Mouse (Mus musculus): ENCODE measurements around the gene Fbxw8.

The Fbxw8 gene

DNA sequence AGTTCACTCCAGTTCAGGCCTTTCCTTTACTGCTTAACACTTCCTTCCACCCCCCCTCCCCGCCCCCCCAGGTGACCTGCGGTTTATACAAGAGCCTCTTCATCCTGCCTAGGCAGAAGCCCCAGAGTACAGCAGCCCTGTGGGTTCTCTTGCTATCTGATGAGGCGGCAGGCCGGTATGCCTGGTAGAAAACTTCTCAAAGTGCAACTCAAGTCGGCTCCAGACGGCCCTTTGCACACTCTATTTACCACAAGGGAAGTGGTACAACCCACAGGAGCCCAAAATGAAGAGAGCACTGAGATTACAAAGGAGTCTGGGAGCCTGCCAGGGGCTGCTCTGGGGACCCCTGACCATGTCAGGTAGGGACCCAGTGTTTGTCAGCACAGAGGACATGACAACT, 73.3 kb downstream of the Fbxw8 start:
- in situ Hi-C loops (cut with MboI; ENCODE audit: unreplicated experiment in 2 of 2), result loop anchor here (5.0 to 25.0 kb wide), 3 partner anchors 163 to 680 kb away; partner anchors contain the start of genes 2410131K14Rik (in 2 of the 2) and Rnft2 (in 2 of the 2)

DNA sequence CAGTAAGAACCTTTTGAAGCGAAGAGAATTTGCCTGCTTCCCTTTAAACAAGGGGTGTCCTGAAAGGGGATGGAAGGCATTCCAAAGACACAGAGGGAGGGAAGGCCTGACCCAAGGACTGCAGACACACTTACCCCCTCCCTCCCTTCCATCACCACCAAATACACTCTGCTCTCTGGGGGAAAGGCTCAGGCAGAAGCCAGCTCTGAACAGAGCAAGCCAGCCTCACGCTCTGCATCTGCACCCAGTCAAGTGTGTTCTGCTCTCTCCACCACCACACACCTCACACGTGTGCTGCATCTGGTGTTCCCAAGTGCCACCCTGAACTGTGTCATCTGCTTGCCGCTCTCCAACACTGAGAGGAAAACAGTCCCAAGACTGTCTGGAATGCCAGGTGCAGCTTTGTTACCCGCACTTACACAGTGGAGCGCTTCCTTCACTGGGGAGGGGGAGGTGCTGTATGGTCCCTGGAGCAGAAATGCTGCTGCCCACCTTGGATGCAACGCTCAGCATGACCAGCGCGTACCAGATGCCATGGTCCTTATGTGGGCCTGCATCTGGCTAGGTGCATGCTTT, 73.8 kb downstream of the Fbxw8 start:
- in situ Hi-C loops (cut with MboI; ENCODE audit: unreplicated experiment in 2 of 2), result loop anchor here (5.0 to 25.0 kb wide), 3 partner anchors 163 to 681 kb away; partner anchors contain the start of genes 2410131K14Rik (in 2 of the 2) and Rnft2 (in 2 of the 2)

DNA sequence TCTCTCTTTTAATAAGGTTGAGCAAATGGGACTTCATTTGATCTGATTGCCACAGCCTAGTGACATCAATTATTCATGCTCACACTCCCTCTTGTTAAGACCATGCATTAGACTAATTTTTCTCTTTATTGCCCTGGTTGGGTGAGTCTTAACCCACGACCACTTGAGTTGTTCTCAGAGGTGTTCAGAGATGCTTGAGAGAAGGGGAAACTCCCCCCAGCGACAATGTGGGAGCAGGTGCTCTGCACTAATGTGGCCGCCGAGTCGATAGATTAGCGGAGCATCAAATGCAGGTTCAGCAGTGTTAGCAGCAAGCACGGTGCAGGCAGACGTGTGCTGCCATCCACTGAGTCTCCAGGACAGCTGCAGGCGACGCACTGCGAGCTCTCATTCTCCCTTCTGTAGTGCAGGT, 75.4 kb downstream of the Fbxw8 start:
- in situ Hi-C loops (cut with MboI; ENCODE audit: unreplicated experiment in 2 of 2), result loop anchor here (5.0 to 25.0 kb wide), 3 partner anchors 165 to 682 kb away; partner anchors contain the start of genes 2410131K14Rik (in 2 of the 2) and Rnft2 (in 2 of the 2)

DNA sequence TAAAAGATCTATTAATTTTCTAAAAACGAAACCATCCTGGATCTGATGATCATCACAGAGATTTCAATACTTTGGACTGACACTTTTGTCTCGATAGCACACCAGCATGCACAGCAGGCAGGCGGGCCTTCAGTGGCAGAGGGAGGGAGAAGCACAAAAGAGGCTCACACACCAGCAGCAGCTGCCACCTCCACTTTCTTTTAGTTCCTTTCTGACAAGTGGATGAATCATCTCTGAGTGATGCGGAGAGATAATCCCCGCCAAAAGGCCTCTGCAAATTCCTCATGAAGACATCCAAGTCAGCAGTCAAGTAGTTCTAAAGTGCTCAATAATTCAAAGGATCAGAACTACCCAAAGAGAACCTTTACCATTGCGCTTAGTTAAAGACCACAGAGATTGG, 75.9 kb downstream of the Fbxw8 start:
- in situ Hi-C loops (cut with MboI; ENCODE audit: unreplicated experiment in 2 of 2), result loop anchor here in 1 of 2 experiments (25.0 kb wide), 1 partner anchor 683 kb away; no protein-coding TSS in a partner anchor

DNA sequence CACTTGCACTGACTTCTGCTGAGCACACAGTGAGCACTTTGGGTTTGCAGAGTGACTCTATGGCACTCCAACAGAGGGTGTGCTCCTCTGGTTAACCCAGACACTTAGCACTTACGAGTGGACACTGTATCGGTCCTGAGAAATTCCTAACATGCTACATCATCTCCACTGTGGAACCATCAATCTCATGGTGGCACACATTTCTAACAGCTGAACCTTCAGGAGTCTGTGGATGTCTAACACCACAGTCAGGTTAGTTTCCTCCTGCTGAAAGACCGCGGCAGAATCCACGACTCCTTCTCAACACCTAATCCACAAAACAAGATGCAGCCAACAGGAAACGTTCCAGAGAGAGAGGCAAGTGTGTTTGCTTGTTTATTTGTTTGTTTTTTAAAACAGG, 76.7 kb downstream of the Fbxw8 start:
- in situ Hi-C loops (cut with MboI; ENCODE audit: unreplicated experiment in 2 of 2), result loop anchor here in 1 of 2 experiments (25.0 kb wide), 1 partner anchor 684 kb away; no protein-coding TSS in a partner anchor

DNA sequence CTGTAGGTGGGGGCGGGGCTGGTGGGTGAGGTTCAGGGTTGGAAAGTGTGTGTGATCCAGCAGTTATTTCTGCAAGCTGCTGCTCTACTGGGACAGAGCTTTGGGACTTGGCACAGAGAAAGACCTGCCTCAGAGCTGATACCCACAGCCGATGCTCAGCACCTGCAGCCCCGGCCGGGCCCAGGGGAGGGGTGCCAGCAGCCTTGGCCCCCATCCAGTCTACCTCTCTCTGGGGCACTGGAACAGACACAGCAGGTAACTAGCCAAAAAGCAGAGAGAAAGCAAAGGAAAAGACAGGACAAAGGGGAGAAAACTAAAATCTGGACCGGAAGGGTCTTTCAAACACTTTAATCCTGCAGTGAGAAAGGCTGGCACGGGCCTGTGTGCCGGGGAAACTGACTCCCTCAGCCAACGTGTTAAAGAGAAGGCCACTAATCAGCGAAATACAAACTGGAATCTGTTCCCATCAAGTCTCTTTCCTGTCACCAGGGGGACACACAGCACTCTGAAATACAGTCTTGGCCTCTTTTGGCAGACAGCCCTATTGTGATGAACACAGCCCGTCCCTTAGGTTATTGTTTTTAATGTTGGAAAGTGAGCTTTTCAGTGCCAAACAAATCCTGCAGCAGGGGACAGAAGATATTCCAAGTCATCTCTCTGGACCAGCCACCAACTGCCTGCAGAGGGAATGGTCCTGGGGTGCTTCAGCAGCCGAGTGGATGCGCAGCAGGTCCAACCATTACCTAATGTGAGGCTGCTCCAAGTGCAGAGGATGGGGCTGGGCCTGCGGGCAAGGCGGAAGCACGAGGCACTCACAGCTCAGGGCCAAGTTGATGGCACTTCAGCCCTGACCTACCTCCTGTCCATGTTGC, 78.3 kb downstream of the Fbxw8 start:
- in situ Hi-C loops (cut with MboI; ENCODE audit: unreplicated experiment in 2 of 2), result loop anchor here in 1 of 2 experiments (25.0 kb wide), 1 partner anchor 685 kb away; no protein-coding TSS in a partner anchor

DNA sequence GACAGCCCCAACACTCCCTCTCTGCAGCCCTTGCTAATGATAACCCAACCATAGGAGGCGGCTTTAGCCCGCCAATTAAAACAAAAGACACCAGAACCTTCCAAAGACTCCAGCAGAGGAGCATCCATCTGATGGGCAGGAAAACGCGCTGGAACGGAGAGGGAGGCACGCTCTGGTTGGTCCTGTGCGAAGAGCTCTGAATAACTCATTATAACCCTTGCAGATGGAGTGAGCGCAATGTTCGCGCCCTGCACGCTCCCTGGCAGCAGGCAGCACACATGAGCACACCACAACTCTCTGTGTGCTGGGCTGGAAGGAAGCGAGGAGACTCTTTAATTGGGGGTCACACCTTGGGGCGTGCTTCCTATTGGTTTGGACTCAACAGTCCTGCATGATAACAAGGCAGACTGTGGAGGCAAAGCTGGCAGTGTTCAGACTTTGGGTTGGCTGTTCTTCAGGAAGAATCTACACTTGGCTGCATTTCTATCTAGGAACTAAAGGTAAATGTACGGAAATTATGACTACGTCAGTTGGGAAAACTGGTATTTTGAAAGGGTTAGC, 82.0 kb downstream of the Fbxw8 start:
- in situ Hi-C loops (cut with MboI; ENCODE audit: unreplicated experiment in 2 of 2), result loop anchor here (5.0 kb wide), 3 partner anchors 61 to 566 kb away; no protein-coding TSS in a partner anchor

DNA sequence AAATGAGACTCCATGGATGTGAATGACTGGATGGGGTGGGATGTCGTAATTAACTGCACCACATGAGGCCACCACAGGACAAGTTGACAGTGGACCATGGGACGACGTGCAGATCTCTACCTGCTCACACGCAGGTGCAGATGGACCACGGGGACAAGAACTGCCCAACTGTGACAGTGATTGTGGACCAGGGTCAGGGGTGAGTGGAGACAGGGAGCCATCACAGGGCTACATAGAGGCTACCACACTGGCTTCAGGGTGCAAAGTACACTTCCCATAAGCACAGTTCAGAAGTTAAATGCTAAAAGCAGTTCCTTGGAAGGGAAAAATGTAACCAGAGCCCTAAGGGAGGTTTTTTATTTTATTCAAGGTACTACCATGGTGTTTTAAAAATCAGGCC, 83.5 kb downstream of the Fbxw8 start:
- in situ Hi-C loops (cut with MboI; ENCODE audit: unreplicated experiment in 2 of 2), result loop anchor here (5.0 kb wide), 3 partner anchors 59 to 564 kb away; no protein-coding TSS in a partner anchor

DNA sequence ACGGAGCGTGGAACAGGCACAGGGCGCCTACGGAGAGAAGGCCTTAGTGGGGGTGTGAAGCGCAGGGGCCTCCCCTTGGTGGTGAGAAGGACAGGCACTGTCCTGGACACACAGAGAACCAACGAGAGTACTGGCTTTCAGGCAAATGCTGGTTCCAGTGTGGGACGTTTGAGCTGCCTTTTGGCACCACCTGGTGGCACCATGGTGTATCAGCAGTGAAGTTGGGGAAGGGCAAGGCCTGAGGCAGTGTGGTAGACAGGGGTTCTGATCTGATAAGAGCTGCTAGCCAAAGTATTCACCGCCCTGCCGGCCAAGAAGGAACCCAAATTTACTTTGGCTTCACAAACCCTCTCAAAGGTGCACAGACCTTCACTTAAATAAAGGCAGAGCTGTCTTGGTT, 85.9 kb downstream of the Fbxw8 start:
- in situ Hi-C loops (cut with MboI; ENCODE audit: unreplicated experiment in 2 of 2), result no loop called here

DNA sequence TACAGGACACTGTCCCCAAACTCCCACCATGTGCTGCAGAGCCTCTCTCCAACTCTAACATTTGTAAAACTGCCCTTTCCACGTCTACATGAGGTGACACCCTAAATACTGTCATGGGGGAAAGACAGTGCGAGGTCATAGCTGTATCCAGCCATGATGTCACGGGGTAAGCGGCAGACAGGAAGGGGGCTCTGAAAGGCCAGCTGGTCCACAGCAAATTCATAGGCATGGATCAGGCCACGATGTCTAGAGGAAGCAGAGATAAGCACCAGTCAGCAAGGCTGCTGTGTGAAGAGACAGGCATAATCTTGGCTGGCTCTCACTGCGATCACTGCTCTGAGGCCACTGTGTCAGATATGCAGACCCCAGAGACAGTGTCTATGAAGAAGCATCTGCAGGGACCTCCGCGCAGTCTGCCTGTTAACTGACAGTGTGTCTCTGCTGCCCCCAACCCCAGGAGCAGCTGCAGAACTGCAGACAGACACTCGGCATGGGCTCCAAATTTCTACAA, 87.2 kb downstream of the Fbxw8 start:
- in situ Hi-C loops (cut with MboI; ENCODE audit: unreplicated experiment in 2 of 2), result no loop called here

DNA sequence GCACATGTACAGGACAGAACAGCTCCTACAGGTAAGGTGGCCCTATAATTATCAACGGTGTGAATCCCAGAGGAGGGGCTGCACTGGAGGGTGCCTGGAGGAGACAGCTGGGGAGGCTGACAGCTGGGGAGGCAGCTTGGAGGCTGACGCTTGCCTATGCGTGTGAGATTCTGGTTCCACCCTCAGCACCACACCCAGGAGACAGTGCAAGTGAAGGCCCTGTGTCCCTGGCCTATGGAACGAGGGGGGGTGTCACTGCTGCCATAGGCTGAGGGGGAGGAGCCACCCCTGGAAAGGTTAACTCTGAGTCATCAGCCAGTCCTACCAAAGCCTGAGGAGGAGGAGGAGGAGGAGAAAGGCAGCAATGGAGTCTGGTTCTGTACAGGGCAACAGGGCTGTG, 87.7 kb downstream of the Fbxw8 start:
- in situ Hi-C loops (cut with MboI; ENCODE audit: unreplicated experiment in 2 of 2), result no loop called here

DNA sequence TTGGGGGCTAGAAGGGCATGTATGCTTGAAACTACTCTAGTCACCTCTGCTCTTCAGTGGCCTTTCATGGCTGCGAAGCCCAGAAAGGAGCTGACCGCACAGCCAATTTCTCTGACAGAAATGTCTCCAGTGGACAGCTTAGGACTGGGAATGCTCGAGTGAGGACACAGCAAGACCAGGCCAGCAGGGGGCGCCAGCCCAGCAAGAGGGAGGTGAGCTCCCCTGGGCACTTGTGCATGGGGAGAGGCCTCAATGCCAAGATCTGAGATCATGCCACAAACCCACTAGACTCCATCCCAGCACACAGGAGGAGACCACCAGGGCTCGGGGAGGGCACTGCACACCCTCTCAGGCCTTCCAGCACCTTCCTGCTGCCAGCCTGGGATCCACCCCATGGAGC, 88.4 kb downstream of the Fbxw8 start:
- in situ Hi-C loops (cut with MboI; ENCODE audit: unreplicated experiment in 2 of 2), result no loop called here

DNA sequence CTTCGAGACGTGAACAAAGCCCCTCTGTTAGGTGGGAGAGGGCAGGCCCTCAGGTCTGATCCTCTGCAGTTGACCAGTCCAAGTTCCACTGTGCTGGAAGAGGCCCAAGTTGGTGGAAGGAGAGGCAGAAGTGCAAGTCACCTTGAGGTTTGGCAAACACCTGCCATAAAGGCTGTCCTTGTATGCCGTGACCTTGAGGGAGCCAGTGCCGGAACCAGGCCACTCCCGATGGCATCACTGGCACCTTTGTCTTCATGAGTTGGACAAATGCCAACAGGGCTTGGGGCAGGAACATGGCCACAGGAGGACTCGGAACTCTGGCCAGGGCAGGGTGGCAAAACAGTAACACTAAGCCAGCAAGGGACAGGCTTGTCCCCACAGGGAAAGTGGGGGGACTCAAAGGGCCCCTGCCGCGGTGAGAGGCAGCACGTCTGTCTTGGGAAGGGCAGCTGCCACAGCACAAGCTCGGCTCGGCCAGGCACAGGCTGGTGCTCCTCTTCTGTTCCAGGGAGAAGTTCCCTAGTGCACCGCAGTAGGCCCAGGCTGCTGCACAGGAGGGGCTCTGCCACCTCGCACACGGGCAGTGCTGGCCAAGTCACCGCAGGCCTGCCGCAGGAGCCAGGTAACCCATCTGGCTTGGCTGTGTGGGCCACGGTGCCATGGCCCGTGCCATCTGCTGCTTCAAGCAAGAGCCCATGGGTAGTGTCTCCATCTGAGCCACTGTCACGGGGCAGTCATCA, 89.6 kb downstream of the Fbxw8 start:
- in situ Hi-C loops (cut with MboI; ENCODE audit: unreplicated experiment in 2 of 2), result no loop called here

DNA sequence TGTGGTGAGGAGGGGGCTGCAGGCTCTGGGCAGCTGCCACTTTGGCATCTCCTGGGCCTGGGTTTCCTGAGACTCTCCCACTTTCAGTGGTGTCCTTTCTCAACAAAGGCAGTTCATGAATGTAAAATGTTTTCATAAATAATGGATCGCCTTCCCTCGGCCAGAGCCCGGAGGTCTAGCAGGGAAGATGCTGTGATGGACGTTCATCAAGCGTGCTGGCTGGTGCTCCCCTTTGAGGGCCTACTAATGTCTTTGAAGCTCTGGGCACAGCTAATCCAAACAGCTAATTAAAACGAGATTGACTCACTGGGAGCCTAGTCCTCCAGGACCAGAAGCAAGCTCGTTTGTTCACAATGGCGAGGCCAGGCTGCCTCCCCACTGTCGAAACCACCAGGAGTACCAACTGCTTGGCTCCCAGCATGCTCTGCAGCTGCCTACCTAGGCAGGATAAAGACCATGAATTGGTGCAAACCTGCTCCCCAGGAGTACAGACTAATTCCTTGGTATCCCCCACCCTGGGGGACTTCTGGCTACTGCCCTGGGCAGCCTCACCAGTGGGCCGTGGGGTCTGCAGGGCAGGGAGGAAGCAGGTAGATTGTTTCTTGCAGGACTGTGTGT, 90.9 kb downstream of the Fbxw8 start:
- in situ Hi-C loops (cut with MboI; ENCODE audit: unreplicated experiment in 2 of 2), result no loop called here

DNA sequence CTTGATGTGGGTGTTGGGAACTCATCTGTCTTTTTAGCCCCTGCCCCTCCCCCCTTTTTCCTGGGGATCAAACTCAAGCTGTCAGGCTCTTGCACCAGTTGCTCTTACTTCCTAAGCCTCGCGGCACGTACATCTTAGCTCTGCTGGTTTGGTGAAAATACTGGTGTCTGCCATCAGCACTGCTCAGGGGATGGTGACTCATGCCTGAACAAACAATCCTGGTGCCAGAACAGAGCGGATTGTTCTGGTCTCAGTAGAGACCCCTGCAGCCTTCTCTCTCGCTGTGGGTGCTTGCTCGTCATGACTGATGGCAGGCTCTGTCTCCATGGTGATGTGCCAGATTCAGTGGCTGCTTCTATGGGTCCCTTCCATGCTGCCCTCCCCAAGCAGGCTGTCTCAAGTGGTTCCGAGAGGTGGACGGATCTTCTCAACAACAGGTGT, 92.1 kb downstream of the Fbxw8 start:
- in situ Hi-C loops (cut with MboI; ENCODE audit: unreplicated experiment in 2 of 2), result no loop called here

DNA sequence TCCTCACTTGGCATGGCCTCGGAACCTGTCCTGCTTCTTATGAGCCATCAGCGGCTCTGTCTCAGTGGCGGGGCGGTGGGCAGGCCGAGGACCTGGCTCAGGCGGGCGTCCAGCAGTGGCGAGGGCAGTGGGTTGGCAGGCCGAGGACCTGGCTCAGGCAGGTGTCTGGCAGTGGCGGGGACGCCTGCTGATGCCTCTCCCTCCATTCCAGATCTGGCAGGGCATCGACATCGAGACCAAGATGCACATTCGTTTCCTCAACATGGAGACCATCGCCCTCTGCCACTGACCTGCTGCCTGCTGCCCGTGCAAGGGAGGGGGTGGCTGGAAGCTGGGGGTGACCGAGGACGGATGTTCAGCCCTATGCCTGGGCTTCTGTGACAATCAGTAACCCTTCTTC, 93.9 kb downstream of the Fbxw8 start:
- in situ Hi-C loops (cut with MboI; ENCODE audit: unreplicated experiment in 2 of 2), result no loop called here

DNA sequence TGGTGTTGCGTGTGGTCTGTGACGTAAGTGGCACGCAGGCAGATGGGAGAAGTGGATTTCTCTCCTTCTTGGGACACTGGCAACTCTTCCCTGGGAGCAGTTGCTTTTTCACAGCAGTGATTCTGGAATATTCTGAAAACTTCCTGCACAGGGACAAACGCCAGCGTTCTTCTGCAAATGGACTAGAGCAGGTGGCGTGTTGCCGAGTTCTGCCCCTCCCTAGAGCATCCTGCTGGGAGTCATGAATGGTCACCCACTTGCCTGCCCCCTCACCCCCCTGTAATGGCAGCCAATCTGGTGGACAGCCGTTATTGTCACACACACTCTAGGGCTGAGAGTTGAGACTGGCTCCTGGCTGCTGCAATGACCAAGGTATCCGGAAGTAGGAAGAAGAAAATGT, 95.6 kb downstream of the Fbxw8 start:
- in situ Hi-C loops (cut with MboI; ENCODE audit: unreplicated experiment in 2 of 2), result no loop called here

DNA sequence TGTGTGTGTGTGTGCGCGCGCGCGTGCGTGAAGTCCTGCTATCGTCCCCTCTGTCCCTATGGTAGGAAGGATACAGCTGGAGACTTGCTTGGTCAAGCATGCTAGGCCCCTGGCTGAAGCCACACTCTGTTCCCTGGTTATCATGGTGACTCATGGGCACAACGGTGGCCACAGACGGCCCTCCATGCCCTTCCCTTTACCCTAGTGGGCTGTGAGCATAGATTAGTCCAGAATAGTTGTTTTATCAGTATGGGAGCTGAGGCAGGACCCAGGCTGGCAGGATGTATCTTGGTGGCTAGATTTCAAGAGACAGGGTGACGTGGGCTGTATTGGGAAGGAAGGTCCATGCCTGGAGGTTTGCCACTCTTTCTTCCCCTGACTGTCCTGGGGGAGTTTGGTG, 96.4 kb downstream of the Fbxw8 start:
- in situ Hi-C loops (cut with MboI; ENCODE audit: unreplicated experiment in 2 of 2), result no loop called here

DNA sequence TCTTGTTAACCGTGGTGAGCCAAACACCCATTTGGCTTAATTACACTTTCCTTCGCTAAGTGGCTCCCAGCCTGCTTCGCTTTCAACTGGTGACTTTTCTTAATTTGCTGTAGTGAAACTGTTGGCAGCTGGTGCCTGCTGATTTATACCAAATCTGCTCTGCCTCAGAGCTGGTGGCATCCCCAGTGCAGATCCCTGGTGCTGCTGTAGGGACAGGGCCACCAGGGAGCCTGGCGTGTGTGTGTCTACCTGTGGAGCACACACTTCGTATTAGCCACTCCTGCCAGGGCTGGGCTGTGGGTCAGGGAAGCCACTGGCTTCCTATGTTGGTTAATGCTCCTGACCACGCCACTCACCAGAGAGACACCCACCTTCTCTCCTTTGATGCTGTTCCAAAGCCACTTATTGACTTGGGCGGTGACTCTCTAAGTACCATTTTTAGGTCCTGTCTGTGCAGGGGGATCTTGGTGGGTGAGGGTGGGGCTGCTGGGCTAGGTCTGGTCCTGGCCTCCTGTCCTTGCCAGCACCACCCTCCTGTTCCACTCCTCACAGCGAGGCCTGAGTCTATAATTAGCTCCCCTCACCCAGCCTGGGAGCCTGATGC, 97.7 kb downstream of the Fbxw8 start:
- in situ Hi-C loops (cut with MboI; ENCODE audit: unreplicated experiment in 2 of 2), result no loop called here
